In the genomic region with DNA sequence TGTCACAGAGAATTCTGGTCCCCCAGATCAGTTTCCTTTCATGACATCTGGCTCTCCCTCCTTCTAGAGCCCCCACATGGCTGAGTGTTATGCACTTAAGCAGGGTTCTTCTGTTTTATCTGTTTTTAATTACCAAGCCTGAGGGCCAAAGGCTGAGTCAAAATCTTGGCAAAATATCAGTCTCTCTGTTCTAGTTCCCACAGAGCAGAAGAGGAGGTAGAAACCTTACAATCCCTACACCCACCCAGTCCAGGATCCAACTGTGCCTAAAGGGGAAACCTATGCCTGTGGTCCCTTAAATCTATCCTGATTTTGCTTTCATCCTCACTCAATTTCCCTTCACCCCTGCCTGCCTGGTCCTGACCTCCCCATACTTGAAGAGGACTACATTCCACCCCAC, we compare ENCODE assay signal across 22 mouse cellular contexts.
DNase-seq lines count a peak whose midpoint lies in the region; ATAC-seq and TF ChIP-seq lines count a peak whose summit lies in the region.
"Had no signal": no experiment of that assay in that cellular context is flagged by ENCODE, and none has a peak within 500 bp of the region (broad histone marks: within the 10 kb centered on the region; RNA-seq: fewer than 3 reads in every experiment).

No protein-coding gene starts in this region.

- no peak overlapping the region for H3K27ac ChIP-seq in embryonic facial prominence, embryonic 14.5 days (replicated peaks; ENCODE audit: low read depth, low read length)
- no peak overlapping the region for H3K27ac ChIP-seq in embryonic facial prominence, embryonic 10.5 days (replicated peaks)
- no peak overlapping the region for H3K27ac ChIP-seq in limb, embryonic 14.5 days (replicated peaks; ENCODE audit: low read depth, low read length)
- no peak overlapping the region for H3K27ac ChIP-seq in limb, embryonic 10.5 days
- no peak overlapping the region for H3K27ac ChIP-seq in hindbrain, embryonic 10.5 days
- H3K27ac ChIP-seq: embryonic facial prominence, embryonic 12.5 days; gastrocnemius, adult 2 months; hindbrain, embryonic 14.5 days; hindbrain, postnatal 0 days had no signal

- no peaks in the 10 kb centered on the region for H3K36me3 ChIP-seq in embryonic facial prominence, embryonic 14.5 days (ENCODE audit: control insufficient read depth, insufficient read depth, low read length)
- H3K36me3 ChIP-seq in embryonic facial prominence, embryonic 10.5 days (replicated peaks) = no peaks in the 10 kb centered on the region
- H3K36me3 ChIP-seq in limb, embryonic 14.5 days (ENCODE audit: control insufficient read depth, insufficient read depth, low read length) = no peaks in the 10 kb centered on the region
- no peaks in the 10 kb centered on the region for H3K36me3 ChIP-seq in limb, embryonic 10.5 days
- H3K36me3 ChIP-seq in hindbrain, embryonic 10.5 days = no peaks in the 10 kb centered on the region
- H3K36me3 ChIP-seq: embryonic facial prominence, embryonic 12.5 days had no signal

- H3K27me3 ChIP-seq in embryonic facial prominence, embryonic 14.5 days (replicated peaks; ENCODE audit: control insufficient read depth, insufficient read depth, low read length) = no peaks in the 10 kb centered on the region
- no peaks in the 10 kb centered on the region for H3K27me3 ChIP-seq in embryonic facial prominence, embryonic 10.5 days (replicated peaks; ENCODE audit: low read depth, poor library complexity, severe bottlenecking)
- no peaks in the 10 kb centered on the region for H3K27me3 ChIP-seq in limb, embryonic 14.5 days (ENCODE audit: control insufficient read depth, insufficient read depth, low read length)
- H3K27me3 ChIP-seq in limb, embryonic 10.5 days (ENCODE audit: low read depth, poor library complexity, severe bottlenecking) = no peaks in the 10 kb centered on the region
- H3K27me3 ChIP-seq in hindbrain, embryonic 10.5 days (ENCODE audit: insufficient read depth, poor library complexity, severe bottlenecking) = no peaks in the 10 kb centered on the region
- H3K27me3 ChIP-seq: embryonic facial prominence, embryonic 12.5 days had no signal

- H3K4me3 ChIP-seq in embryonic facial prominence, embryonic 14.5 days (ENCODE audit: low read depth, low read length) = no peak overlapping the region
- no peak overlapping the region for H3K4me3 ChIP-seq in embryonic facial prominence, embryonic 10.5 days
- no peak overlapping the region for H3K4me3 ChIP-seq in limb, embryonic 14.5 days (replicated peaks; ENCODE audit: low read length)
- H3K4me3 ChIP-seq in limb, embryonic 10.5 days = no peak overlapping the region
- no peak overlapping the region for H3K4me3 ChIP-seq in hindbrain, embryonic 10.5 days
- H3K4me3 ChIP-seq: embryonic facial prominence, embryonic 12.5 days; gastrocnemius, adult 2 months had no signal

- peak; percentile 56 for DNase-seq in embryonic facial prominence, embryonic 14.5 days (ENCODE audit: low spot score)
- DNase-seq in embryonic facial prominence, embryonic 10.5 days (ENCODE audit: low spot score) = no peak
- DNase-seq in limb, embryonic 14.5 days (ENCODE audit: low spot score) = peak; percentile 26
- DNase-seq in limb, embryonic 10.5 days (ENCODE audit: low spot score) = no peak
- DNase-seq in fibroblast of lung, adult 2 months (ENCODE audit: low read depth) = peak; percentile 3
- no peak for DNase-seq in hindbrain, embryonic 10.5 days (ENCODE audit: low spot score)
- DNase-seq: adrenal gland, adult 8-10 months; adrenal gland, postnatal 25 days; cerebellum, adult 18-20 months; cerebellum, adult 9-10 months; cerebellum, postnatal 14 days; forebrain, postnatal 0 days; gastrocnemius, adult 2 months; gastrocnemius, postnatal 14 days; heart, adult 11 months had no signal

- peaks cover 5% of the 10 kb centered on the region; the same call in 1 of the 2 replicates for H3K4me1 ChIP-seq in embryonic facial prominence, embryonic 14.5 days (ENCODE audit: control insufficient read depth, insufficient read depth, low read length)
- peaks cover 5% of the 10 kb centered on the region; the same call in 1 of the 2 replicates for H3K4me1 ChIP-seq in embryonic facial prominence, embryonic 10.5 days
- peaks cover 8% of the 10 kb centered on the region; the same call in 1 of the 2 replicates for H3K4me1 ChIP-seq in limb, embryonic 14.5 days (ENCODE audit: control insufficient read depth, insufficient read depth, low read length)
- peaks cover 6% of the 10 kb centered on the region; the same call in 1 of the 2 replicates for H3K4me1 ChIP-seq in limb, embryonic 10.5 days
- H3K4me1 ChIP-seq in hindbrain, embryonic 10.5 days (replicated peaks) = no peaks in the 10 kb centered on the region

- TF ChIP-seq POLR2A in limb, embryonic 14.5 days (IDR thresholded peaks at IDR 0.05; ENCODE audit: borderline replicate concordance, extremely low read depth, insufficient read depth, insufficient read length) = no peak

- H3K9ac ChIP-seq in embryonic facial prominence, embryonic 14.5 days (ENCODE audit: low read depth, low read length) = no peak overlapping the region
- H3K9ac ChIP-seq in limb, embryonic 14.5 days (ENCODE audit: low read depth, low read length, severe bottlenecking) = no peak overlapping the region
- H3K9ac ChIP-seq: embryonic facial prominence, embryonic 12.5 days; forebrain, postnatal 0 days; hindbrain, embryonic 14.5 days had no signal

- no peaks in the 10 kb centered on the region for H3K9me3 ChIP-seq in embryonic facial prominence, embryonic 14.5 days (ENCODE audit: control insufficient read depth, low read length)
- no peaks in the 10 kb centered on the region for H3K9me3 ChIP-seq in embryonic facial prominence, embryonic 10.5 days
- H3K9me3 ChIP-seq in limb, embryonic 14.5 days (ENCODE audit: control insufficient read depth, low read length) = no peaks in the 10 kb centered on the region
- no peaks in the 10 kb centered on the region for H3K9me3 ChIP-seq in limb, embryonic 10.5 days (replicated peaks)
- H3K9me3 ChIP-seq in hindbrain, embryonic 10.5 days = no peaks in the 10 kb centered on the region
- H3K9me3 ChIP-seq: embryonic facial prominence, embryonic 12.5 days had no signal

- no peak overlapping the region for H3K4me2 ChIP-seq in embryonic facial prominence, embryonic 14.5 days (ENCODE audit: low read depth, low read length)
- no peak overlapping the region for H3K4me2 ChIP-seq in limb, embryonic 14.5 days (replicated peaks; ENCODE audit: low read depth, low read length, severe bottlenecking)
- H3K4me2 ChIP-seq: embryonic facial prominence, embryonic 12.5 days; heart, embryonic 11.5 days; hindbrain, embryonic 14.5 days had no signal

- peak; percentile 79 for ATAC-seq in embryonic facial prominence, embryonic 14.5 days (ENCODE audit: low read depth)
- ATAC-seq in limb, embryonic 14.5 days (ENCODE audit: low FRiP score, low read depth) = no peak
- ATAC-seq: activated CD4-positive, CD25-positive, alpha-beta regulatory T cell, adult 4 months; forebrain, embryonic 14.5 days; forebrain, postnatal 0 days; hindbrain, postnatal 0 days; inflammation-experienced regulatory T-cells, adult 6 months had no signal

Comparison
In these comparisons a context has a peak if more than half of its experiments do, and no peak if none do; other contexts are left out.
1. DNase-seq: peak in embryonic facial prominence, embryonic 14.5 days (single experiment), limb, embryonic 14.5 days (single experiment) and fibroblast of lung, adult 2 months (single experiment); none in embryonic facial prominence, embryonic 10.5 days (single experiment), limb, embryonic 10.5 days (single experiment) and hindbrain, embryonic 10.5 days (single experiment).